Mouse (Mus musculus) CH12.LX (cell line): ENCODE measurements around the gene Myrfl.

Experiments used
- CHD2 ChIP-seq: IDR thresholded peaks from 2 replicates; pipeline ENCODE4 v1.6.1; 2011; ENCODE audit warnings: low read length, improper control_type of control experiment
- CTCF ChIP-seq, 2 experiments: IDR thresholded peaks in 1 of 2; conservative IDR thresholded peaks in 1 of 2; 2 replicates each; pipeline ENCODE4 v1.5.1; 2011 to 2012; ENCODE audit warnings: low read depth in 2 of 2, low read length in 2 of 2, improper control_type of control experiment in 1 of 2, inconsistent platforms in 1 of 2, mild to moderate bottlenecking in 1 of 2, moderate library complexity in 1 of 2
- E2F4 ChIP-seq: IDR thresholded peaks from 2 replicates; pipeline ENCODE4 v1.6.1; 2011; ENCODE audit warnings: low read depth, low read length, improper control_type of control experiment; ENCODE audit not compliant: insufficient replicate concordance
- JUN ChIP-seq: IDR thresholded peaks from 2 replicates; pipeline ENCODE4 v1.6.1; 2011; ENCODE audit warnings: low read depth, mild to moderate bottlenecking, low read length, improper control_type of control experiment, moderate library complexity; ENCODE audit not compliant: insufficient read depth
- NRF1 ChIP-seq: IDR thresholded peaks from 2 replicates; pipeline ENCODE4 v1.6.1; 2014; ENCODE audit warnings: low read depth, mild to moderate bottlenecking, inconsistent platforms, low read length, improper control_type of control experiment, moderate library complexity
- POLR2A ChIP-seq: IDR thresholded peaks from 2 replicates; pipeline ENCODE4 v1.6.1; 2011; ENCODE audit warnings: low read depth, mild to moderate bottlenecking, improper control_type of control experiment, low read length
- RAD21 ChIP-seq: IDR thresholded peaks from 2 replicates; pipeline ENCODE4 v1.6.1; 2011; ENCODE audit warnings: low read depth, mild to moderate bottlenecking, low read length, improper control_type of control experiment, moderate library complexity
- TBP ChIP-seq: conservative IDR thresholded peaks from 2 replicates; pipeline ENCODE4 v1.6.1; 2011; ENCODE audit warnings: low read depth, low read length, improper control_type of control experiment
- USF1 ChIP-seq: IDR thresholded peaks from 2 replicates; pipeline ENCODE4 v1.6.1; 2014; ENCODE audit warnings: low read depth, mild to moderate bottlenecking, inconsistent platforms, low read length, improper control_type of control experiment
- USF2 ChIP-seq: conservative IDR thresholded peaks from 2 replicates; pipeline ENCODE4 v1.6.1; 2011; ENCODE audit warnings: low read depth, low read length, improper control_type of control experiment
- ZMIZ1 ChIP-seq: IDR thresholded peaks from 2 replicates; pipeline ENCODE4 v1.6.1; 2012; ENCODE audit warnings: low read depth, mild to moderate bottlenecking, inconsistent platforms, low read length, improper control_type of control experiment

- TF ChIP-seq CHD2 (no peak), CTCF (conservative IDR thresholded peaks at IDR 0.05 in 1 of 2, IDR thresholded peaks at IDR 0.05 in 1 of 2; ENCODE audit: low read depth in 2 of 2, low read length in 2 of 2) (no peak), E2F4 (no peak), NRF1 (no peak), USF1 (no peak), ZMIZ1 (no peak), USF2 (no peak), POLR2A (no peak), JUN (no peak), RAD21 (no peak), TBP (no peak)
Measured at GRCm38 (mm10) chr10:116796066-116796465, 100.7 kb downstream of the Myrfl start.
